Mouse (Mus musculus) intestine, postnatal 0 days (tissue): ENCODE data around the gene Ppp1r35. TPM values are rescaled to one million over a fixed set of nuclear protein-coding genes. Genes with fewer than 3 reads are reported as not detected.

Experiments used
- ATAC-seq: fragments of 200-750 bp; cut with Nextera tagmentation; 2 replicates; pipeline ENCODE4 v1.8.0; 2017; ENCODE audit warnings: mild to moderate bottlenecking, moderate TSS enrichment, moderate library complexity
- H3K27ac ChIP-seq: fragments of 300-500 bp; sonication (generic); 2 replicates; pipeline ENCODE4 v1.5.1; 2014; ENCODE audit warnings: mild to moderate bottlenecking, low read depth, low read length, moderate library complexity
- H3K27me3 ChIP-seq: fragments of 300-500 bp; sonication (generic); replicated peaks from 2 replicates; pipeline ENCODE4 v1.6.1; 2014; ENCODE audit warnings: low read length, mixed read lengths; ENCODE audit not compliant: control insufficient read depth, insufficient read depth
- H3K36me3 ChIP-seq: fragments of 300-500 bp; sonication (generic); 2 replicates; pipeline ENCODE4 v1.6.1; 2014; ENCODE audit warnings: mild to moderate bottlenecking, moderate library complexity; ENCODE audit not compliant: control insufficient read depth, insufficient read depth
- H3K4me1 ChIP-seq: fragments of 300-500 bp; sonication (generic); replicated peaks from 2 replicates; pipeline ENCODE4 v1.6.1; 2014; ENCODE audit warnings: antibody characterized with exemption, low read length, mixed read lengths; ENCODE audit not compliant: control insufficient read depth, insufficient read depth
- H3K4me2 ChIP-seq: fragments of 300-500 bp; sonication (generic); replicated peaks from 2 replicates; pipeline ENCODE4 v1.6.1; 2014; ENCODE audit warnings: low read depth, mild to moderate bottlenecking, moderate library complexity
- H3K4me3 ChIP-seq: fragments of 300-500 bp; sonication (generic); 2 replicates; pipeline ENCODE4 v1.5.1; 2014; ENCODE audit warnings: low read depth, low read length
- H3K9ac ChIP-seq: fragments of 300-500 bp; sonication (generic); 2 replicates; pipeline ENCODE4 v1.6.1; 2014; ENCODE audit warnings: mild to moderate bottlenecking, low read depth, low read length
- H3K9me3 ChIP-seq: fragments of 300-500 bp; sonication (generic); 2 replicates; pipeline ENCODE4 v1.6.1; 2016; ENCODE audit warnings: mixed run types; ENCODE audit not compliant: control insufficient read depth
- CTCF ChIP-seq: sonication (generic); IDR thresholded peaks from 2 replicates; pipeline ENCODE4 v1.5.1; 2016; ENCODE audit warnings: low read depth, mild to moderate bottlenecking, control low read depth, antibody characterized with exemption, moderate library complexity
- WGBS: fragments of 180-500 bp; shearing (Covaris S2); extraction: QIAGEN DNeasy Blood & Tissue Kit; methylation state at CpG from one replicate; pipeline ENCODE4 v1.1.7; 2014; 5-methylcytosine and 5-hydroxymethylcytosine counted together
- polyA plus RNA-seq: library from polyadenylated mRNA; unstranded; fragments of >200 nt; fragmentation: Nextera tagmentation; extraction: Ambion mirVana; gene quantifications from 2 replicates; pipeline ENCODE4 v1.2.1, GENCODE M21; 2015

The Ppp1r35 gene
- polyA plus RNA-seq, 1 experiment from 2014 or later: 30.8 TPM

DNA sequence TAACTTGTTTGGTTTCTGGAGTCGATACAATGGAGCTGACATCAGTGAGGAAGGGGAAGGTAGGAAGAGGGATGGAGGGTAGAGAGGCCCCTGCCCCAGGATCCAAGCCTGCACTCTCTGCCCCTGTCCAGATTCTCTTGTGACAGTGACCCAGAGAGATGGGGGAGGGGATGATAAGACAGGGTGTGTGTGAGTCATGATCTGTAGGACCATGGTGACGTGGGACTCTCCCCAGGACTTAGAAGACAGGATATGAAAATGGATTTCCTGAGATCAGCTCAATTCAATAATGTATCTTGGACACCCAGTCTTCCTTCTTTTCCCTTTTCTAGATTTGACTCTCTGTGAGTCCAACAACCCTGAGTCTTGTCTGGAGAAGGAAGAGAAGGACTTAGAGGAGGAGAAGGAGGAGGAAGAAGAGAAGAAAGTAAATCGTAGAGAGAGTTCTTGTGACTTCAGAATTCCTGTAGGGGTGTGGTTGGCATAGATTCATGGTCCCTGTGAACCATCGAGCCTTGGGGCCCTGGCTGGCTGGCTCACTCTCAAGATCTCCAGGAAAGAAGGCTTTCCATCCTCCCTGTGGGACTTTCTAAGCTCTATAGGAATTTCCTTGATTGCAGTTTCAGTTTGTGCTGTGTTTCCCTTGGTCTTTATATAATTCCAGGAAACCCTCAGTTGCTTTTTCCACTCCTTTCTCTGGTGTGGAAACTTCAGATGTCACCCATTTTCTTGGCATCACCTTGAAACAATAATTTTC is 39.0 kb downstream of the Ppp1r35 start:
- H3K4me3 ChIP-seq: no peak overlapping the region
- WGBS: 50% methylated on average over 4 of the region's 4 CpGs
- no peak overlapping the region for H3K27ac ChIP-seq
- H3K4me2 ChIP-seq: no peak overlapping the region
- H3K9me3 ChIP-seq: no peaks in the 10 kb centered on the region
- TF ChIP-seq CTCF: no peak
- no peak overlapping the region for H3K9ac ChIP-seq
- no peaks in the 10 kb centered on the region for H3K27me3 ChIP-seq
- H3K36me3 ChIP-seq: no peaks in the 10 kb centered on the region
- ATAC-seq: no peak
- no peaks in the 10 kb centered on the region for H3K4me1 ChIP-seq

DNA sequence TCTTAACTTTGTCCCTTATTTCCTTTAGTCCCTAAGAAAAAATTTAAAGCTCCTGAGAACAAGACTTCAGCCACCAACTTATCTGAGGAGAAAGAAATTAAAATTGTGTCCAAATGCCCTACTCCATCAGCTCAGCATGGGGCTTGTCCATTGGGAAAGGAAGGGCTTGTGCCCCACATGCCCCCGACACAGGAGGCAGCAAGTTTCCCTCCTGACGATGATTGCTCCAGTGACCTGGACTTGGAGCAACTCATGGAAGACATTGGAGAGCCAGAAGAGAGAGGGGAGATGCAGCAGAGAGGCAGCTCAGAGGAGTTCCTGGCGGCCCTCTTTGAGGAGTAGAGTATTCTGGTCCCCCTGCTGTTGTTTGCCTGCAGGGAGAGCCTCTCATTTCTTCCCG is 43.5 kb downstream of the Ppp1r35 start:
- Histone ChIP-seq H3K4me2 (no peak overlapping the region), H3K9me3 (no peaks in the 10 kb centered on the region), H3K4me3 (no peak overlapping the region), H3K4me1 (no peaks in the 10 kb centered on the region), H3K27me3 (no peaks in the 10 kb centered on the region), H3K27ac (no peak overlapping the region), H3K9ac (no peak overlapping the region), H3K36me3 (no peaks in the 10 kb centered on the region)
- no peak for TF ChIP-seq CTCF
- 61% methylated on average over 4 of the region's 4 CpGs for WGBS
- no peak for ATAC-seq

GRCm38 (mm10) chr5:137822602-137823001 is 44.0 kb downstream of the Ppp1r35 start:
- Histone ChIP-seq H3K27me3 (no peaks in the 10 kb centered on the region), H3K36me3 (no peaks in the 10 kb centered on the region), H3K9ac (no peak overlapping the region), H3K9me3 (no peaks in the 10 kb centered on the region), H3K4me2 (no peak overlapping the region), H3K4me1 (no peaks in the 10 kb centered on the region), H3K4me3 (no peak overlapping the region), H3K27ac (no peak overlapping the region)
- WGBS: 81% methylated on average over 1 of the region's 1 CpGs
- no peak for TF ChIP-seq CTCF
- ATAC-seq: no peak

DNA sequence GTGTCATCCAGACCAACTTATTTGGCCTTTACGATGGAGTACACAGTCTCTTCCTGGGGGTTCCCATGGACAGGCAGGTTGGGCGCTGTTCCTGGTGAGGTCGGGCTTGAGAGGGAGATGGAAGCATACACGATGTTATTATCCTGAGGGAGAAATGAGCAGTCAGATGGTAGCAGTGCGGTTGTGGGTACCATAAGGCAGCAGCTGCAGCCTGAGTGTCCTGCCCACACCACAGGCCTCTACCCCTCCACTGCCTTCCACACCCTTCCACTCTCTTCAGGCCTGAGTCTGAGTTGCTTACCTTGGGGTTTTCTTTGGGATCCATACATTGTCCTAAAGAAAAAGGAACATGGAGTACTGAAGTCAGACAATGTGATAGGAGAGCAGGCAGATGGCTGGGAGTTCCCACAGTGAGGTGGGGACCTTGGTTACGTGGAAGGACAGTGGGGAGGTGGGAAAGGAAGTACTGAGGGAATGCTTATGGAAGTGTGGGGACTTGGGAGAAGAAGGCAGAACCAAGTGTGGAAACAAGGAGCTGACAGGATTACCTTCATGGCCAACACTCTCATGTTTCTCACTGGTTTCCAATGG is 44.9 kb downstream of the Ppp1r35 start:
- 83% methylated on average over 6 of the region's 6 CpGs for WGBS

GRCm38 (mm10) chr5:137825030-137825429 is 46.4 kb downstream of the Ppp1r35 start:
- no peak overlapping the region for H3K4me2 ChIP-seq
- no peaks in the 10 kb centered on the region for H3K36me3 ChIP-seq
- H3K4me3 ChIP-seq: no peak overlapping the region
- H3K9me3 ChIP-seq: no peaks in the 10 kb centered on the region
- no peak overlapping the region for H3K9ac ChIP-seq
- no peak for ATAC-seq
- no peak for TF ChIP-seq CTCF
- 94% methylated on average over 3 of the region's 3 CpGs for WGBS
- no peak overlapping the region for H3K27ac ChIP-seq
- no peaks in the 10 kb centered on the region for H3K27me3 ChIP-seq
- H3K4me1 ChIP-seq: no peaks in the 10 kb centered on the region

More for the DNA sequence above, 44.9 kb downstream of the Ppp1r35 start:
- TF ChIP-seq CTCF: no peak
- Histone ChIP-seq H3K4me3 (no peak overlapping the region), H3K4me2 (no peak overlapping the region), H3K4me1 (no peaks in the 10 kb centered on the region), H3K9me3 (no peaks in the 10 kb centered on the region), H3K9ac (no peak overlapping the region), H3K27me3 (no peaks in the 10 kb centered on the region), H3K27ac (no peak overlapping the region), H3K36me3 (no peaks in the 10 kb centered on the region)
- ATAC-seq: no peak

DNA sequence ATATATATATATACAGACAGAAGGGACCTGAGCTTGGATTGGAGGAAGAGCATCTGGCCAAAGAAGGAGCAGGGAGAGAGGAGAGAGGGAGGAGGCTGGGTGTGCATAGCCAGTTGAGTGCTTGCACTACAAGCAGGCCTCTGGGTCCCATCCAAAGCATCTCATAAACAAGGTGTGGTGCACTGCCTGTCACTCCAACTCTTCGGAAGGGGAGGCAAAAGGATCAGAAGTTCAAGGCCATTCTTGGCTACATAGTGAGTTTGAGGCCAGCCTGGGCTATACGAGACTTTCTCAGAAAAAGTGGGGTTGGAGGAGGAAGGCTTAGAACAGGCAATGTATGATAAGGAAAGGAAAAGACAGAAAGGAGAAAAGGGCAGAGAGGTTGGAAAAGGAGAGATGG is 47.3 kb downstream of the Ppp1r35 start:
- no peaks in the 10 kb centered on the region for H3K9me3 ChIP-seq
- H3K9ac ChIP-seq: no peak overlapping the region
- 62% methylated on average over 2 of the region's 2 CpGs for WGBS
- no peak overlapping the region for H3K4me2 ChIP-seq
- no peaks in the 10 kb centered on the region for H3K36me3 ChIP-seq
- TF ChIP-seq CTCF: no peak
- no peaks in the 10 kb centered on the region for H3K4me1 ChIP-seq
- no peak overlapping the region for H3K27ac ChIP-seq
- no peak overlapping the region for H3K4me3 ChIP-seq
- ATAC-seq: no peak
- H3K27me3 ChIP-seq: no peaks in the 10 kb centered on the region
